Mouse (Mus musculus) heart, adult 2 months (tissue): Measurements from ENCODE around the gene Ppp6r2. TPM values are rescaled to one million over a fixed set of nuclear protein-coding genes. Genes with fewer than 3 reads are reported as not detected.
A peak's percentile ranks its signal among the peaks of the same experiment; 100 is the strongest.

Source experiments
- DNase-seq, 2 experiments: peaks; one replicate each; pipeline ENCODE4 v3.0.0; 2021
- H3K27ac ChIP-seq: fragments of 200-600 bp; 2 replicates; pipeline ENCODE4 v1.8.1; 2022
- H3K27me3 ChIP-seq: fragments of 200-500 bp; 2 replicates; pipeline ENCODE4 v1.6.1; 2012; ENCODE audit warnings: mild to moderate bottlenecking, low read length, inconsistent platforms, mixed read lengths; ENCODE audit not compliant: control insufficient read depth, insufficient read depth
- H3K36me3 ChIP-seq: fragments of 200-500 bp; 2 replicates; pipeline ENCODE4 v1.6.1; 2012; ENCODE audit warnings: low read length, inconsistent platforms; ENCODE audit not compliant: control insufficient read depth, insufficient read depth
- H3K4me1 ChIP-seq: fragments of 200-500 bp; 2 replicates; pipeline ENCODE4 v1.6.1; 2011; ENCODE audit warnings: low read length; ENCODE audit not compliant: control insufficient read depth, insufficient read depth
- H3K4me3 ChIP-seq: fragments of 200-600 bp; 2 replicates; pipeline ENCODE4 v1.8.1; 2022
- H3K79me2 ChIP-seq: fragments of 200-500 bp; replicated peaks from 2 replicates; pipeline ENCODE4 v1.6.1; 2012; ENCODE audit warnings: mild to moderate bottlenecking, inconsistent platforms, low read length, moderate library complexity, mixed read lengths; ENCODE audit not compliant: control insufficient read depth, insufficient read depth
- H3K9ac ChIP-seq: fragments of 200-500 bp; 2 replicates; pipeline ENCODE4 v1.6.1; 2012; ENCODE audit warnings: low read depth, mild to moderate bottlenecking, control low read depth, inconsistent platforms, low read length, mixed read lengths
- CTCF ChIP-seq: fragments of 200-600 bp; IDR thresholded peaks from 2 replicates; pipeline ENCODE4 v1.8.1; 2022; ENCODE audit warnings: antibody characterized with exemption, mild to moderate bottlenecking, moderate library complexity
- EP300 ChIP-seq: fragments of 200-500 bp; IDR thresholded peaks from 2 replicates; pipeline ENCODE4 v1.6.1; 2011; ENCODE audit warnings: low read depth, low read length, control low read depth; ENCODE audit not compliant: insufficient read depth
- POLR2A ChIP-seq: fragments of 200-500 bp; IDR thresholded peaks from 2 replicates; pipeline ENCODE4 v1.6.1; 2011; ENCODE audit warnings: mild to moderate bottlenecking, low read depth, low read length, control low read depth; ENCODE audit not compliant: insufficient read depth
- WGBS: fragments of 180-500 bp; shearing (Covaris S2); methylation state at CpG from one replicate; pipeline ENCODE4 v1.1.7; 2018; 5-methylcytosine and 5-hydroxymethylcytosine counted together
- intact Hi-C: fragments of 180-260 bp; cut with DNase I; formaldehyde crosslinking; loops from one replicate; pipeline ENCODE4 v1.15.1; 2025
- polyA plus RNA-seq: library from polyadenylated mRNA; depleted of rRNA; stranded (reverse); fragments of >200 nt; gene quantifications from 2 replicates; pipeline ENCODE4 v1.2.3, GENCODE M21; 2012
- total RNA-seq, 2 experiments: library from RNA; stranded (reverse); gene quantifications; 2 replicates each; pipeline ENCODE4 v1.2.3; 2021

Gene Ppp6r2
- total and polyA plus RNA-seq, 3 experiments, result 66.7 to 107 (median 79.0) TPM

GRCm38 (mm10) chr15:89314511-89315189 is 103.3 kb downstream of the Ppp6r2 start:
- H3K27me3 ChIP-seq, result no peaks in the 10 kb centered on the region
- intact Hi-C loops, result loop anchor here (2.0 to 5.0 kb wide), 2 partner anchors 40 to 102 kb away; partner anchors contain the start of genes Lmf2, Ncaph2 and Ppp6r2
- peaks cover 19% of the 10 kb centered on the region for H3K79me2 ChIP-seq
- peak overlapping the region; percentile 87 for H3K9ac ChIP-seq
- peaks cover 22% of the 10 kb centered on the region for H3K4me1 ChIP-seq
- DNase-seq, result peak; percentile 30 to 39
- no peaks in the 10 kb centered on the region for H3K36me3 ChIP-seq
- H3K27ac ChIP-seq, result peak overlapping the region; percentile 78
- TF ChIP-seq CTCF (no peak), POLR2A (no peak), EP300 (no peak)
- 1% methylated on average over 58 of the region's 58 CpGs for WGBS
- H3K4me3 ChIP-seq, result peak overlapping the region; percentile 71

GRCm38 (mm10) chr15:89315190-89315731 is 103.9 kb downstream of the Ppp6r2 start, which contains the start of gene Sbf1:
Sbf1 (minus strand) TSS chr15:89315311.
- intact Hi-C loops, result loop anchor here (2.0 to 5.0 kb wide), 2 partner anchors 40 to 103 kb away; partner anchors contain the start of genes Lmf2, Ncaph2 and Ppp6r2
- Histone ChIP-seq H3K36me3 (no peaks in the 10 kb centered on the region), H3K79me2 (peaks cover 19% of the 10 kb centered on the region), H3K4me1 (peaks cover 21% of the 10 kb centered on the region), H3K27me3 (no peaks in the 10 kb centered on the region), H3K9ac (peak within 1 kb of the TSS; percentile 87), H3K4me3 (peak within 1 kb of the TSS; percentile 71), H3K27ac (peak within 1 kb of the TSS; percentile 87)
- 2% methylated on average over 37 of the region's 37 CpGs for WGBS
- TF ChIP-seq EP300 (peak; percentile 58; the same call in 1 of the 2 replicates), POLR2A (peak; percentile 74; the same call in 1 of the 2 replicates), CTCF (no peak)
- peak; percentile 98 to 100 for DNase-seq

- Histone ChIP-seq H3K79me2 (peaks cover 19% of the 10 kb centered on the region), H3K27ac (no peak overlapping the region), H3K9ac (no peak overlapping the region), H3K36me3 (no peaks in the 10 kb centered on the region), H3K4me3 (no peak overlapping the region), H3K4me1 (peaks cover 17% of the 10 kb centered on the region), H3K27me3 (no peaks in the 10 kb centered on the region; the same call in 1 of the 2 replicates)
- TF ChIP-seq CTCF (peak; percentile 56), EP300 (no peak), POLR2A (no peak)
- 77% methylated on average over 11 of the region's 11 CpGs for WGBS
- intact Hi-C loops, result loop anchor here (5.0 kb wide), 1 partner anchor 104 kb away; the partner anchor contains the start of gene Ppp6r2
- DNase-seq, result no peak
Measured at GRCm38 (mm10) chr15:89316146-89316545, 104.8 kb downstream of the Ppp6r2 start.

GRCm38 (mm10) chr15:89321264-89321663 is 109.9 kb downstream of the Ppp6r2 start:
- TF ChIP-seq CTCF (no peak), POLR2A (no peak), EP300 (no peak)
- Histone ChIP-seq H3K27ac (no peak overlapping the region), H3K9ac (no peak overlapping the region), H3K4me1 (no peaks in the 10 kb centered on the region), H3K79me2 (no peaks in the 10 kb centered on the region), H3K36me3 (no peaks in the 10 kb centered on the region), H3K4me3 (no peak overlapping the region), H3K27me3 (peaks cover 3% of the 10 kb centered on the region; the same call in 1 of the 2 replicates)
- intact Hi-C loops, result no loop called here
- WGBS, result 66% methylated on average over 8 of the region's 8 CpGs
- no peak for DNase-seq

- H3K4me3 ChIP-seq, result no peak within 1 kb of the TSS
- TF ChIP-seq EP300 (no peak), CTCF (no peak), POLR2A (no peak)
- no peaks in the 10 kb centered on the region for H3K79me2 ChIP-seq
- no peaks in the 10 kb centered on the region for H3K4me1 ChIP-seq
- peaks cover 3% of the 10 kb centered on the region; the same call in 1 of the 2 replicates for H3K27me3 ChIP-seq
- DNase-seq, result no peak
- H3K36me3 ChIP-seq, result no peaks in the 10 kb centered on the region
- 6% methylated on average over 26 of the region's 26 CpGs for WGBS
- intact Hi-C loops, result no loop called here
- no peak within 1 kb of the TSS for H3K9ac ChIP-seq
- no peak within 1 kb of the TSS for H3K27ac ChIP-seq
Measured at GRCm38 (mm10) chr15:89322670-89323522, 111.5 kb downstream of the Ppp6r2 start, which contains the start of gene Adm2. Adm2 (plus strand) TSS chr15:89322720.
